Mouse (Mus musculus) C2C12 (cell line): ENCODE measurements at regions not wholly inside any gene's neighbourhood (a gene's known extent, or its start where the extent isn't known, plus 50 kb on each side); places are given as distances from the start of the nearest gene placed in this dataset.

ENCODE experiments used
- H3K27me3 ChIP-seq: one replicate; pipeline ENCODE4 v1.6.1; 2011; ENCODE audit not compliant: control insufficient read depth, insufficient read depth, insufficient read length
- H3K36me3 ChIP-seq: one replicate; pipeline ENCODE4 v1.6.1; 2011; ENCODE audit not compliant: control insufficient read depth, insufficient read depth
- H3K4me3 ChIP-seq: one replicate; pipeline ENCODE4 v1.5.1; 2011; ENCODE audit warnings: mild to moderate bottlenecking, control low read depth; ENCODE audit not compliant: poor library complexity, insufficient read depth, severe bottlenecking
- H3K79me2 ChIP-seq: one replicate; pipeline ENCODE4 v1.6.1; 2011; ENCODE audit not compliant: control insufficient read depth, insufficient read depth
- H3K79me3 ChIP-seq: one replicate; pipeline ENCODE4 v1.6.1; 2011; ENCODE audit warnings: low read depth, control low read depth
- H3ac ChIP-seq: one replicate; pipeline ENCODE3; 2011; ENCODE audit warnings: low read depth; ENCODE audit not compliant: control insufficient read depth, insufficient read length
- CEBPB ChIP-seq: IDR thresholded peaks from one replicate; pipeline ENCODE4 v1.6.1; 2011; ENCODE audit warnings: low read depth, mild to moderate bottlenecking, control low read depth, moderate library complexity
- CTCF ChIP-seq: IDR thresholded peaks from one replicate; pipeline ENCODE4 v1.5.1; 2011; ENCODE audit not compliant: control insufficient read depth, insufficient read depth, insufficient read length
- FOSL1 ChIP-seq: IDR thresholded peaks from one replicate; pipeline ENCODE4 v1.8.0; 2011; ENCODE audit warnings: mild to moderate bottlenecking, low read length; ENCODE audit not compliant: poor library complexity, insufficient read depth, severe bottlenecking
- MAX ChIP-seq: IDR thresholded peaks from one replicate; pipeline ENCODE4 v1.6.1; 2011; ENCODE audit warnings: mild to moderate bottlenecking, control low read depth
- MYOD1 ChIP-seq: IDR thresholded peaks from one replicate; pipeline ENCODE4 v1.6.1; 2011; ENCODE audit warnings: low read depth; ENCODE audit not compliant: control insufficient read depth, insufficient read length
- MYOG ChIP-seq: IDR thresholded peaks from one replicate; pipeline ENCODE4 v1.6.1; 2011; ENCODE audit not compliant: control insufficient read depth, insufficient read length; ENCODE audit errors: extremely low read depth
- USF1 ChIP-seq: IDR thresholded peaks from one replicate; pipeline ENCODE4 v1.6.1; 2011; ENCODE audit warnings: low read depth, mild to moderate bottlenecking, control low read depth, moderate library complexity

GRCm38 (mm10) chr1:14000605-14001395, 2092.3 kb downstream of the 4930444P10Rik start:
- TF ChIP-seq FOSL1: no peak
- no peak for TF ChIP-seq CTCF
- no peak for TF ChIP-seq MYOG
- TF ChIP-seq MYOD1: no peak
- TF ChIP-seq USF1: no peak
- no peak for TF ChIP-seq MAX
- TF ChIP-seq CEBPB: no peak
- Histone ChIP-seq H3K27me3 (no peaks in the 10 kb centered on the region), H3K36me3 (no peaks in the 10 kb centered on the region), H3K4me3 (no peak overlapping the region), H3ac (no peak overlapping the region), H3K79me2 (no peaks in the 10 kb centered on the region), H3K79me3 (no peaks in the 10 kb centered on the region)

GRCm38 (mm10) chr1:13998178-13998708, 2094.9 kb downstream of the 4930444P10Rik start:
- TF ChIP-seq CTCF: no peak
- no peak for TF ChIP-seq USF1
- no peak for TF ChIP-seq CEBPB
- no peak for TF ChIP-seq FOSL1
- no peak for TF ChIP-seq MAX
- TF ChIP-seq MYOD1: no peak
- TF ChIP-seq MYOG: no peak
- Histone ChIP-seq H3ac (no peak overlapping the region), H3K79me2 (no peaks in the 10 kb centered on the region), H3K27me3 (no peaks in the 10 kb centered on the region), H3K4me3 (no peak overlapping the region), H3K79me3 (no peaks in the 10 kb centered on the region), H3K36me3 (no peaks in the 10 kb centered on the region)

GRCm38 (mm10) chr1:13993825-13994509, 2099.2 kb downstream of the 4930444P10Rik start:
- no peak overlapping the region for H3ac ChIP-seq
- no peaks in the 10 kb centered on the region for H3K27me3 ChIP-seq
- H3K79me2 ChIP-seq: no peaks in the 10 kb centered on the region
- no peaks in the 10 kb centered on the region for H3K79me3 ChIP-seq
- no peaks in the 10 kb centered on the region for H3K36me3 ChIP-seq
- no peak overlapping the region for H3K4me3 ChIP-seq
- TF ChIP-seq MYOG: no peak
- TF ChIP-seq MAX: no peak
- TF ChIP-seq FOSL1: no peak
- TF ChIP-seq MYOD1: no peak
- TF ChIP-seq CTCF: no peak
- TF ChIP-seq USF1: no peak
- no peak for TF ChIP-seq CEBPB

GRCm38 (mm10) chr1:13992978-13993377, 2100.1 kb downstream of the 4930444P10Rik start:
- Histone ChIP-seq H3K36me3 (no peaks in the 10 kb centered on the region), H3K79me3 (no peaks in the 10 kb centered on the region), H3K27me3 (no peaks in the 10 kb centered on the region), H3ac (no peak overlapping the region), H3K79me2 (no peaks in the 10 kb centered on the region), H3K4me3 (no peak overlapping the region)
- no peak for TF ChIP-seq MYOG
- no peak for TF ChIP-seq MAX
- no peak for TF ChIP-seq FOSL1
- TF ChIP-seq USF1: no peak
- TF ChIP-seq CTCF: no peak
- no peak for TF ChIP-seq CEBPB
- TF ChIP-seq MYOD1: no peak

GRCm38 (mm10) chr1:13989360-13989759, 2103.8 kb downstream of the 4930444P10Rik start:
- Histone ChIP-seq H3K36me3 (no peaks in the 10 kb centered on the region), H3K79me2 (no peaks in the 10 kb centered on the region), H3ac (no peak overlapping the region), H3K79me3 (no peaks in the 10 kb centered on the region), H3K4me3 (no peak overlapping the region), H3K27me3 (no peaks in the 10 kb centered on the region)
- TF ChIP-seq MYOG (no peak), CTCF (no peak), CEBPB (no peak), USF1 (no peak), FOSL1 (no peak), MAX (no peak), MYOD1 (no peak)
